Mouse (Mus musculus) forebrain, embryonic 13.5 days (tissue): ENCODE measurements around the gene Alyref2. TPM values are rescaled to one million over a fixed set of nuclear protein-coding genes. Genes with fewer than 3 reads are reported as not detected.
A peak's percentile ranks its signal among the peaks of the same experiment; 100 is the strongest.
"Not testable (repeated sequence)": the region's sequence is repeated elsewhere in the genome, so short reads cannot be mapped to it uniquely, and the experiment has no call there.

Experiments
- ATAC-seq: fragments of 200-750 bp; cut with Nextera tagmentation; 2 replicates; pipeline ENCODE4 v1.8.0; 2017
- H3K27ac ChIP-seq: fragments of 300-500 bp; sonication (generic); 2 replicates; pipeline ENCODE4 v1.5.1; 2015; ENCODE audit warnings: inconsistent platforms, mild to moderate bottlenecking, moderate library complexity
- H3K27me3 ChIP-seq: fragments of 300-500 bp; sonication (generic); 2 replicates; pipeline ENCODE4 v1.6.1; 2015; ENCODE audit warnings: mild to moderate bottlenecking, inconsistent platforms
- H3K36me3 ChIP-seq: fragments of 300-500 bp; sonication (generic); 2 replicates; pipeline ENCODE4 v1.6.1; 2015; ENCODE audit warnings: mild to moderate bottlenecking, inconsistent platforms; ENCODE audit not compliant: poor library complexity, severe bottlenecking
- H3K4me1 ChIP-seq: fragments of 300-500 bp; sonication (generic); 2 replicates; pipeline ENCODE4 v1.6.1; 2015; ENCODE audit warnings: inconsistent platforms
- H3K4me2 ChIP-seq: fragments of 300-500 bp; sonication (generic); 2 replicates; pipeline ENCODE4 v1.6.1; 2015; ENCODE audit warnings: inconsistent platforms, mild to moderate bottlenecking, moderate library complexity
- H3K4me3 ChIP-seq: fragments of 300-500 bp; sonication (generic); 2 replicates; pipeline ENCODE4 v1.5.1; 2015; ENCODE audit warnings: mild to moderate bottlenecking, inconsistent platforms
- H3K9ac ChIP-seq: fragments of 300-500 bp; sonication (generic); 2 replicates; pipeline ENCODE4 v1.6.1; 2015; ENCODE audit warnings: mild to moderate bottlenecking, inconsistent platforms
- H3K9me3 ChIP-seq: fragments of 300-500 bp; sonication (generic); replicated peaks from 2 replicates; pipeline ENCODE4 v1.6.1; 2016; ENCODE audit warnings: inconsistent platforms
- WGBS: fragments of 180-500 bp; shearing (Covaris S2); methylation state at CpG from one replicate; pipeline ENCODE4 v1.1.7; 2015; 5-methylcytosine and 5-hydroxymethylcytosine counted together
- polyA plus RNA-seq: library from polyadenylated mRNA; unstranded; fragments of >200 nt; fragmentation: Nextera tagmentation; extraction: Ambion mirVana; gene quantifications from 2 replicates; pipeline ENCODE4 v1.2.1, GENCODE M21; 2015

Gene Alyref2
- polyA plus RNA-seq, 1 experiment from 2014 or later, result 24.5 TPM

- not testable (repeated sequence) for H3K9me3 ChIP-seq, H3K36me3 ChIP-seq, H3K27me3 ChIP-seq, H3K4me1 ChIP-seq, H3K4me3 ChIP-seq, H3K27ac ChIP-seq, ATAC-seq, H3K4me2 ChIP-seq, H3K9ac ChIP-seq
- WGBS, result 87% methylated on average over 8 of the region's 8 CpGs
Observed at GRCm38 (mm10) chr1:171471941-171472340, 31.3 kb upstream of the Alyref2 start.

DNA sequence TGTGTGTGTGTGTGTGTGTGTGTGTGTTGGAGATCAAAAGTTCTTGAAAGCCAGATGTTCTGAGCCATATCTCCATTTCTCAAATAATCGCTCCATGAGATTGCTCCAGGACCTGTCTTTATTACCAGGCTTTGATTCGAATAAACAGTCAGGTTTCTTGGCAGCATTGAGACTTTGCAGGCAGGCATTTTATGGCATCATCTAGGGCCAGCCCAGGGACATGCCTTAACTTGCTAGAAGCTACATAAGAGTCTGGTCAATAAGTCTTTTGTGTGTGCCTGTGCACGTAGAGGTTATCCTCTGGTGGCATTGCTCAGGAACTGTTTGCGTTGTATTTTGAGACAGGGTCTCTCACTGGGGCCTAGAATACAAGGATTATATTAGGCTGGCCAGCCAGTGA lies 29.8 kb upstream of the Alyref2 start:
- H3K4me3 ChIP-seq, result no peak overlapping the region
- no peaks in the 10 kb centered on the region for H3K9me3 ChIP-seq
- H3K36me3 ChIP-seq, result no peaks in the 10 kb centered on the region
- H3K4me1 ChIP-seq, result no peaks in the 10 kb centered on the region
- 77% methylated on average over 4 of the region's 4 CpGs for WGBS
- H3K9ac ChIP-seq, result no peak overlapping the region
- no peaks in the 10 kb centered on the region for H3K27me3 ChIP-seq
- H3K27ac ChIP-seq, result no peak overlapping the region
- H3K4me2 ChIP-seq, result no peak overlapping the region
- no peak for ATAC-seq

DNA sequence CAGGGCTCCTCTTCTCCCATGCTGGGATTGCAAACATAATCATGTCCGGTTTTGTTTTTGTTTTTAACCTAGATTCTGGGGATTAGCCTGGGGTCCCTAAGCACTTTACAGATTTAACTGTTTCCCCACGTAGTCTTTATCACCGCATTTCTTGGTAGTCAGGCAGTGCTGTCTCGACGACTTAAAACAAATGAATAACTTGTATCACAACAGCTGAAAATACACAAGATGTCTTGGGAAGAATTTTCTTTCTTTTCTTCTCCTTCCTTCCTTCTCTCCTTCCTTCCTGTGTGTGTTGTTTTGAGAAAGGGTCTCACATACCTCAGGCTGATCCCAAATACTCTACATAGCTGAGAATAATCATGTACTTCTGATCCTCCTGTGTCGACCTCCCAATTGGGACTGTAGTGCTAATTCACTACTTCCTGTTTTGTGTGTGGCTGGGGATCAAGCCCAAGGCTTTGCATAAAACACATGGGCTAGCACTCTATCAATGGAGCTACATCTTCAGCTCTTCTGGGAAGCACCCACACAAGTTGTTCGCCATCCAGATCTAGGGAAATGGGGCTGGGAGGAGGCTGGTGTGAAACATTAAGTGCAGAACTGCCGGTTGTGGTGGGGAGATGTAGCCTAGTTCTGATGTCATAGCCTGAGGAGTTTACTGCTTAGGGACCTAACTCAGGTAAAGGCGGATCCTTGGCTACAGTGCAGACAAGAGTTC lies 29.2 kb upstream of the Alyref2 start:
- no peak overlapping the region for H3K4me2 ChIP-seq
- no peak overlapping the region for H3K9ac ChIP-seq
- 79% methylated on average over 9 of the region's 9 CpGs for WGBS
- ATAC-seq, result no peak
- no peaks in the 10 kb centered on the region for H3K36me3 ChIP-seq
- no peaks in the 10 kb centered on the region for H3K9me3 ChIP-seq
- H3K27ac ChIP-seq, result no peak overlapping the region
- no peak overlapping the region for H3K4me3 ChIP-seq
- H3K27me3 ChIP-seq, result no peaks in the 10 kb centered on the region
- no peaks in the 10 kb centered on the region for H3K4me1 ChIP-seq

DNA sequence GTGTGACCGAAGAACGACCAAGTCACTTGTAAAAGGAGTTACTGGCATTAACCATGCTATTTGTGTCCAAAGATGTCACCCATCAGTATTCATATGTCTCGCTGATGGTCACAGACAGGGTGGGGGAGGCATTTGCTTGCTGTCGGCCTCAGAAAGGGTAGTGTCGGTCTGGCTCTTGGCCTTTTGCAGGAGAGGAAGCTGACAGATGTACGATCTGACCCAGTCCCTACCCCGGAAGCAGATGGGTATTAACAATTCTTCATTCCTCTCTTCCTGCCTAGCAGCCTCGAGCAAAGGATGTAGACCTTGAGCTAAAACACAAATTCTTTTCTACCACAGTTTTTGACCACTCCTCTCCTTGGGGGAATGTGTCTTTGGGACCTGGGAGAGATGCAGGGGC lies 26.2 kb upstream of the Alyref2 start:
- Histone ChIP-seq H3K4me3 (no peak overlapping the region), H3K27ac (no peak overlapping the region), H3K4me1 (no peaks in the 10 kb centered on the region), H3K27me3 (no peaks in the 10 kb centered on the region), H3K36me3 (no peaks in the 10 kb centered on the region), H3K9me3 (0 out of 2 replicates have a peak, but pooled peaks cover 8% of the 10 kb centered on the region), H3K4me2 (no peak overlapping the region), H3K9ac (no peak overlapping the region)
- whole genome bisulfite sequencing, result 79% methylated on average over 8 of the region's 8 CpGs
- ATAC-seq, result no peak

GRCm38 (mm10) chr1:171477758-171478545 lies 25.3 kb upstream of the Alyref2 start:
- H3K27ac ChIP-seq, result no peak overlapping the region
- H3K9ac ChIP-seq, result 0 out of 2 replicates have a peak overlapping the region, but pooled peaks have one; percentile 13
- H3K27me3 ChIP-seq, result no peaks in the 10 kb centered on the region
- peak overlapping the region; percentile 37 for H3K4me2 ChIP-seq
- no peaks in the 10 kb centered on the region for H3K36me3 ChIP-seq
- ATAC-seq, result peak; percentile 38; the same call in 1 of the 2 replicates
- H3K4me3 ChIP-seq, result peak overlapping the region; percentile 29
- 68% methylated on average over 27 of the region's 27 CpGs for WGBS
- peaks cover 13% of the 10 kb centered on the region; the same call in 1 of the 2 replicates for H3K9me3 ChIP-seq
- no peaks in the 10 kb centered on the region for H3K4me1 ChIP-seq

GRCm38 (mm10) chr1:171478968-171479367 lies 24.3 kb upstream of the Alyref2 start:
- Histone ChIP-seq H3K4me3 (no peak overlapping the region), H3K4me1 (no peaks in the 10 kb centered on the region), H3K4me2 (no peak overlapping the region), H3K36me3 (no peaks in the 10 kb centered on the region), H3K27me3 (no peaks in the 10 kb centered on the region), H3K9me3 (peaks cover 18% of the 10 kb centered on the region; the same call in 1 of the 2 replicates), H3K27ac (no peak overlapping the region), H3K9ac (no peak overlapping the region)
- ATAC-seq, result peak; percentile 53
- WGBS, result 60% methylated on average over 2 of the region's 2 CpGs

GRCm38 (mm10) chr1:171494241-171494640 lies 9.0 kb upstream of the Alyref2 start:
- Histone ChIP-seq H3K9ac (no peak overlapping the region), H3K27me3 (no peaks in the 10 kb centered on the region), H3K27ac (no peak overlapping the region), H3K36me3 (no peaks in the 10 kb centered on the region), H3K4me1 (no peaks in the 10 kb centered on the region), H3K9me3 (peaks cover 17% of the 10 kb centered on the region), H3K4me3 (no peak overlapping the region), H3K4me2 (no peak overlapping the region)
- WGBS, result 90% methylated on average over 13 of the region's 13 CpGs
- ATAC-seq, result no peak

GRCm38 (mm10) chr1:171495371-171495770 lies 7.9 kb upstream of the Alyref2 start:
- ATAC-seq, result no peak
- Histone ChIP-seq H3K27me3 (no peaks in the 10 kb centered on the region), H3K9ac (no peak overlapping the region), H3K36me3 (no peaks in the 10 kb centered on the region), H3K4me3 (no peak overlapping the region), H3K27ac (no peak overlapping the region), H3K4me2 (no peak overlapping the region), H3K4me1 (no peaks in the 10 kb centered on the region), H3K9me3 (peaks cover 10% of the 10 kb centered on the region)
- WGBS, result 88% methylated on average over 6 of the region's 6 CpGs

GRCm38 (mm10) chr1:171499856-171500255 lies 3.4 kb upstream of the Alyref2 start:
- no peak for ATAC-seq
- 79% methylated on average over 5 of the region's 5 CpGs for WGBS

DNA sequence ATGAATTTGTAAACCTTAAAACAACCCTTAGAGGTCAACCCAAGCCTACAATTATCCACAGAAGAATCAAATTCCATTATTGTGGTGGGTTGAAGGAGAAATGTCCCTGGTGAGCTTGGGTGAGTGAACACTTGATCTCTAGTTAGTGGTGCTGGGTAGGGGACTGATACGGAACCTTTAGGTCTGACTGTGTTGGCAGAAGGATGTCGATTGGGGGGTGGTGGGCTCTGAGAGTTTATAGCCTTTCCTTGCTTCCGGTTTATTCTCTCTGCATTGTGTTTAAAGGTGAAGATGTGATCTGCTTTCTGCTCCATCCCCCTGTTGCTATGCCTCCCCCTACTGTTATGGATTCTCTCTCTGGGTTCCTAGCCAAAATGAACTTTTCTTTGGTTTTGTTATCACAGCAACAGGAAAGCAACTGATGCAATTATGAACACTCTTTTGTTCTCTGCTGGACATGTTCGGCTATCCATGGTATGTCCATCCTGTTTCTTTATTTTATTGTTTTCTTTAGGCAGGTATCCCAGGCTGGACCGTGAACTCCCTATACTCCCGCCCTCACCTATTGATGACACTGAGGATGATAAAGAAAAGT lies 2.2 kb upstream of the Alyref2 start:
- H3K4me2 ChIP-seq, result no peak overlapping the region; the same call in 1 of the 2 replicates
- no peak for ATAC-seq

More at GRCm38 (mm10) chr1:171499856-171500255, 3.4 kb upstream of the Alyref2 start:
- Histone ChIP-seq H3K4me2 (no peak overlapping the region), H3K36me3 (no peaks in the 10 kb centered on the region), H3K27ac (no peak overlapping the region), H3K9me3 (no peaks in the 10 kb centered on the region), H3K4me1 (peaks cover 6% of the 10 kb centered on the region), H3K4me3 (no peak overlapping the region), H3K27me3 (no peaks in the 10 kb centered on the region), H3K9ac (no peak overlapping the region)

GRCm38 (mm10) chr1:171501636-171502080 lies 1.6 kb upstream of the Alyref2 start:
- no peak for ATAC-seq
- H3K27ac ChIP-seq, result peak overlapping the region; percentile 72
- peak overlapping the region; percentile 71 for H3K4me2 ChIP-seq
- peaks cover 13% of the 10 kb centered on the region for H3K4me1 ChIP-seq
- peaks cover 5% of the 10 kb centered on the region; the same call in 1 of the 2 replicates for H3K9me3 ChIP-seq
- H3K27me3 ChIP-seq, result no peaks in the 10 kb centered on the region
- H3K9ac ChIP-seq, result no peak overlapping the region
- 0 out of 2 replicates have a peak overlapping the region, but pooled peaks have one; percentile 14 for H3K4me3 ChIP-seq
- H3K36me3 ChIP-seq, result 0 out of 2 replicates have a peak, but pooled peaks cover 7% of the 10 kb centered on the region
- 4% methylated on average over 5 of the region's 5 CpGs for WGBS

More for the DNA sequence above, 2.2 kb upstream of the Alyref2 start:
- Histone ChIP-seq H3K9ac (no peak overlapping the region), H3K4me3 (no peak overlapping the region), H3K27me3 (no peaks in the 10 kb centered on the region), H3K4me1 (peaks cover 13% of the 10 kb centered on the region), H3K36me3 (0 out of 2 replicates have a peak, but pooled peaks cover 4% of the 10 kb centered on the region), H3K9me3 (peaks cover 3% of the 10 kb centered on the region; the same call in 1 of the 2 replicates), H3K27ac (no peak overlapping the region)
- WGBS, result 60% methylated on average over 6 of the region's 6 CpGs
